In the genomic region with DNA sequence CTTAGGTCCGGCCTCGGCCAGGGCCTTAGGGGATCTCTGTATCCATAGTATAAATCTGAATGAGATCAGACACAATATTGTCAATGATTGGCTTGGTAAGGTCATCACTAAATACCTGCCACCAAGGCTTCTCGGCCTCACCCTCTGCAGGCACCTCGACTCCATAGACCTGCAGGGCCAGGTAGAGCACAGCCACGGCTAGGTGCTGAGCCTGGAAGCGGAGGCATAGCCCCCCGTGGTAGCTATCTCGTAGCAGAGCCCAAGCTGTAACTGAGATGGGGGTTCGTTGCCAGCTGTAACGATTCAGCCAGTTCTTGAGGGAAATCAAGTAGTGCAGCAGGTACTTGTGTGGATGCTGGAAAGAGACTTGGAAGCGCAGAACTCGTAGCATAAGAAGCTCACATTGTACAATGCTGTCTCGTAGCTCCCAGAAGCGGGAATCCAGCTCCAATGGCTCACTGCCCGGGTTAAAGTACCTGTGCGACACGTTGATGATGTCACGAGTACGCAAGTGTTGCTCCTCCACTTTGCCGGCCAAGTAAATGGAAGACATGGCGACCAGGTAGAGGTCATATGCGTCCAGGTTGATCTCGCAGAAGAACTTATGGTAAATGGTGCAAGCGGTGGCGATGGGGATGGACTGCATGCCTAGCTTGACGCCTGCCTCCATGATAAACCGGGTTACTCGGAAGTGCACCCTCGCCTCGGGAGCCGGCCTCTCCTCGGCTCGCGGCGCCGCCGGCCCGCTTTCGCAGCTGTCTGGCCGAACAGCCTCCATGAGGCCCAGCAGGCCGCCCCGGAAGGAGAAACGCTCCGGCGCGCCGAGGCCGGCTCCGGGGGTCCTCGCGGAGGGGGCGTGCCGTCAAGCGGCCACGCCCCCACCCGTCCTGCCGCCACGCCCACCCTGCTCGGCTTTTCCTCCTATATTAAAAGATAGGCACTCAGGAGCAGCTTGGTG, we compare ENCODE assay signal across 8 mouse cellular contexts. TPM values are rescaled to one million over a fixed set of nuclear protein-coding genes. Genes with fewer than 3 reads are reported as not detected.
A peak's percentile ranks its signal among the peaks of the same experiment; 100 is the strongest.
DNase-seq lines count a peak whose midpoint lies in the region; ATAC-seq and TF ChIP-seq lines count a peak whose summit lies in the region.

Ccnq (minus strand) TSS at position 845 of the 958 bp plus-strand sequence.

- peak within 1 kb of the TSS; percentile 87 for H3K4me2 ChIP-seq in forebrain, embryonic 12.5 days
- peak within 1 kb of the TSS; percentile 71 for H3K4me2 ChIP-seq in heart, postnatal 0 days (ENCODE audit: low read depth, low read length)
- peak within 1 kb of the TSS; percentile 73 for H3K4me2 ChIP-seq in neural tube, embryonic 15.5 days

- WGBS in forebrain, embryonic 12.5 days, result 11% methylated on average over 58 of the region's 59 CpGs
- WGBS in heart, postnatal 0 days, result 9% methylated on average over 59 of the region's 59 CpGs
- 9% methylated on average over 59 of the region's 59 CpGs for WGBS in lung, adult 2 months
- WGBS in neural tube, embryonic 15.5 days, result 10% methylated on average over 59 of the region's 59 CpGs

- TF ChIP-seq CTCF in heart, postnatal 0 days (IDR thresholded peaks at IDR 0.05; ENCODE audit: low read depth), result no peak
- no peak for TF ChIP-seq CTCF in lung, adult 2 months (IDR thresholded peaks at IDR 0.05; ENCODE audit: insufficient read depth, low read length)

- no peaks in the 10 kb centered on the region; the same call in 1 of the 2 replicates for H3K27me3 ChIP-seq in forebrain, embryonic 12.5 days
- H3K27me3 ChIP-seq in heart, postnatal 0 days (ENCODE audit: control insufficient read depth, insufficient read depth, low read length), result no peaks in the 10 kb centered on the region
- H3K27me3 ChIP-seq in neural tube, embryonic 15.5 days (replicated peaks), result no peaks in the 10 kb centered on the region

- peak within 1 kb of the TSS; percentile 30 for H3K27ac ChIP-seq in ES-E14 (ENCODE audit: insufficient read depth, low read depth, low read length, poor library complexity, severe bottlenecking)
- H3K27ac ChIP-seq in forebrain, embryonic 12.5 days, result peak within 1 kb of the TSS; percentile 69
- H3K27ac ChIP-seq in heart, postnatal 0 days (ENCODE audit: low read depth), result peak within 1 kb of the TSS; percentile 83
- H3K27ac ChIP-seq in neural tube, embryonic 15.5 days (replicated peaks), result peak within 1 kb of the TSS; percentile 90

- peak; percentile 58; the same call in 1 of the 2 replicates for ATAC-seq in cerebellum, adult (ENCODE audit: insufficient number of reproducible peaks, low FRiP score, low TSS enrichment)
- peak; percentile 88 for ATAC-seq in forebrain, embryonic 12.5 days (ENCODE audit: low FRiP score)
- ATAC-seq in heart, postnatal 0 days (ENCODE audit: insufficient read depth, low read depth), result peak; percentile 91
- peak; percentile 97 for ATAC-seq in neural tube, embryonic 15.5 days (ENCODE audit: low FRiP score)

- peak within 1 kb of the TSS; percentile 84 for H3K9ac ChIP-seq in ES-E14 (ENCODE audit: insufficient read depth, low read depth, low read length, poor library complexity, severe bottlenecking)
- peak within 1 kb of the TSS; percentile 74 for H3K9ac ChIP-seq in forebrain, embryonic 12.5 days
- H3K9ac ChIP-seq in heart, postnatal 0 days (replicated peaks; ENCODE audit: low read depth, low read length), result peak within 1 kb of the TSS; percentile 78
- peak within 1 kb of the TSS; percentile 64 for H3K9ac ChIP-seq in neural tube, embryonic 15.5 days (replicated peaks)

- peaks cover 4% of the 10 kb centered on the region; the same call in 1 of the 2 replicates for H3K36me3 ChIP-seq in ES-E14 (ENCODE audit: control insufficient read depth, insufficient read depth, low read length, poor library complexity, severe bottlenecking)
- peaks cover 19% of the 10 kb centered on the region for H3K36me3 ChIP-seq in forebrain, embryonic 12.5 days (replicated peaks)
- peaks cover 16% of the 10 kb centered on the region; the same call in 1 of the 2 replicates for H3K36me3 ChIP-seq in heart, postnatal 0 days (replicated peaks; ENCODE audit: control insufficient read depth, insufficient read depth, low read length)
- H3K36me3 ChIP-seq in neural tube, embryonic 15.5 days, result peaks cover 6% of the 10 kb centered on the region; the same call in 1 of the 2 replicates

- peak; percentile 59 for DNase-seq in ES-E14 (ENCODE audit: low read depth, low spot score)
- peak; percentile 81 for DNase-seq in heart, postnatal 0 days (ENCODE audit: low spot score)
- peak; percentile 70 to 88 for DNase-seq in kidney, postnatal 36 days
- DNase-seq in lung, adult 2 months, result peak; percentile 72
- peak; percentile 86 for DNase-seq in testis, postnatal 14 days (ENCODE audit: low spot score)

- H3K4me1 ChIP-seq in ES-E14 (ENCODE audit: control insufficient read depth in 2 of 2, insufficient read depth in 2 of 2, low read length in 2 of 2, poor library complexity in 1 of 2), result peaks cover 0 to 2% of the 10 kb centered on the region in 2 experiments; a peak in 1 of 4 replicates
- peaks cover 19% of the 10 kb centered on the region for H3K4me1 ChIP-seq in forebrain, embryonic 12.5 days
- peaks cover 11% of the 10 kb centered on the region for H3K4me1 ChIP-seq in heart, postnatal 0 days (ENCODE audit: control insufficient read depth, insufficient read depth)
- peaks cover 9% of the 10 kb centered on the region; the same call in 1 of the 2 replicates for H3K4me1 ChIP-seq in lung, adult 2 months (ENCODE audit: control insufficient read depth, insufficient read depth, low read length)
- H3K4me1 ChIP-seq in neural tube, embryonic 15.5 days, result peaks cover 17% of the 10 kb centered on the region

- TF ChIP-seq EP300 in heart, postnatal 0 days (IDR thresholded peaks at IDR 0.05; ENCODE audit: low read depth), result no peak

- in situ Hi-C loops in ES-E14 (cut with MboI; ENCODE audit: low sequenced_read_pairs in 2 of 2, unreplicated experiment in 2 of 2), result no loop called here

- H3K4me3 ChIP-seq in ES-E14 (ENCODE audit: insufficient read depth in 1 of 2, low read depth in 1 of 2, low read length in 2 of 2, poor library complexity in 1 of 2, severe bottlenecking in 1 of 2), result peak within 1 kb of the TSS; percentile 75 to 85
- peak within 1 kb of the TSS; percentile 67 for H3K4me3 ChIP-seq in forebrain, embryonic 12.5 days (replicated peaks)
- H3K4me3 ChIP-seq in heart, postnatal 0 days (ENCODE audit: low read depth, low read length), result peak within 1 kb of the TSS; percentile 84
- peak within 1 kb of the TSS; percentile 97 for H3K4me3 ChIP-seq in lung, adult 2 months (replicated peaks; ENCODE audit: extremely low read depth, low read depth, low read length)
- peak within 1 kb of the TSS; percentile 66 for H3K4me3 ChIP-seq in neural tube, embryonic 15.5 days (replicated peaks)

- no peaks in the 10 kb centered on the region for H3K9me3 ChIP-seq in ES-E14 (ENCODE audit: control insufficient read depth, insufficient read depth, low read depth, low read length)
- no peaks in the 10 kb centered on the region for H3K9me3 ChIP-seq in forebrain, embryonic 12.5 days
- no peaks in the 10 kb centered on the region for H3K9me3 ChIP-seq in heart, postnatal 0 days (replicated peaks; ENCODE audit: control insufficient read depth, low read length)
- H3K9me3 ChIP-seq in neural tube, embryonic 15.5 days (replicated peaks), result no peaks in the 10 kb centered on the region

- peak; percentile 57; the same call in 1 of the 2 replicates for TF ChIP-seq POLR2A in lung, adult 2 months (IDR thresholded peaks at IDR 0.05; ENCODE audit: borderline replicate concordance, extremely low read depth, low read depth, low read length)

TF ChIP-seq in ES-E14, 5 proteins besides CTCF, POLR2A, EP300 and RAD21:
- TF ChIP-seq ZC3H11A (IDR thresholded peaks at IDR 0.05; ENCODE audit: borderline replicate concordance, low read depth, low read length) (no peak), MAFK (IDR thresholded peaks at IDR 0.05; ENCODE audit: insufficient read depth, low read depth, low read length) (no peak), HCFC1 (IDR thresholded peaks at IDR 0.05; ENCODE audit: borderline replicate concordance, insufficient read depth, low read length) (no peak), ZNF384 (IDR thresholded peaks at IDR 0.05; ENCODE audit: low read depth, low read length) (no peak), CHD2 (IDR thresholded peaks at IDR 0.05; ENCODE audit: low read depth, low read length) (no peak)

RNA-seq across cellular contexts. Expression of gene Ccnq, which starts in this region (rescaled TPM):
- 33.3 and 35.7 TPM in 2 replicates for total RNA-seq in ES-E14 (2012; rRNA removed)
- 36.5 and 40.3 TPM in 2 replicates for polyA plus RNA-seq in forebrain, embryonic 12.5 days (2016; fragmentation: Nextera tagmentation; extraction: Ambion mirVana)
- total RNA-seq in heart, postnatal 0 days (2014; rRNA removed; ENCODE audit: low replicate concordance), result 43.9 and 58.6 TPM in 2 replicates
- 31.0 and 32.3 TPM in 2 replicates for polyA plus RNA-seq in heart, postnatal 0 days (2015; fragmentation: Nextera tagmentation; extraction: Ambion mirVana)
- polyA plus RNA-seq in lung, adult 2 months (2012; rRNA removed), result 36.7 and 48.2 TPM in 2 replicates
- polyA plus RNA-seq in neural tube, embryonic 15.5 days (2015; fragmentation: Nextera tagmentation; extraction: Ambion mirVana), result 31.2 and 32.2 TPM in 2 replicates

Comparison
In these comparisons a context has a peak if more than half of its experiments do, and no peak if none do; other contexts are left out.
1. Peak in every context shown above with its lines: DNase-seq, ATAC-seq, H3K4me3 ChIP-seq and H3K27ac ChIP-seq.
2. H3K27ac ChIP-seq: peak in every context shown above with its lines; median percentile 90 in neural tube, embryonic 15.5 days; 83 in heart, postnatal 0 days; 69 in forebrain, embryonic 12.5 days; 30 in ES-E14.